Mouse (Mus musculus) layer of hippocampus, adult 9-11 months (tissue): ENCODE measurements around the gene Slc22a7.
A peak's percentile ranks its signal among the peaks of the same experiment; 100 is the strongest.

ENCODE experiments used
- DNase-seq: peaks from one replicate; pipeline ENCODE4 v3.0.0; 2022

Gene Slc22a7

GRCm38 (mm10) chr17:46438298-46438873, at the start of gene Slc22a7:
Gene Slc22a7, minus strand, starts transcription at chr17:46438457.
- no peak for DNase-seq

GRCm38 (mm10) chr17:46487431-46487830, 49.2 kb upstream of the Slc22a7 start, which contains the start of gene Ttbk1:
Gene Ttbk1, minus strand, starts transcription at chr17:46487675.
- peak; percentile 72 for DNase-seq

GRCm38 (mm10) chr17:46486995-46487394, 48.7 kb upstream of the Slc22a7 start:
- DNase-seq: no peak

- DNase-seq: no peak
Measured at GRCm38 (mm10) chr17:46484461-46484875, 46.2 kb upstream of the Slc22a7 start.

GRCm38 (mm10) chr17:46484021-46484431, 45.8 kb upstream of the Slc22a7 start:
- DNase-seq: no peak

- peak; percentile 77 for DNase-seq
Measured at GRCm38 (mm10) chr17:46483561-46484001, 45.3 kb upstream of the Slc22a7 start.

GRCm38 (mm10) chr17:46477286-46477685, 39.0 kb upstream of the Slc22a7 start:
- DNase-seq: no peak

- DNase-seq: no peak
Measured at GRCm38 (mm10) chr17:46476601-46477000, 38.3 kb upstream of the Slc22a7 start.

GRCm38 (mm10) chr17:46467830-46468229, 29.6 kb upstream of the Slc22a7 start:
- DNase-seq: peak; percentile 40

- DNase-seq: no peak
Measured at GRCm38 (mm10) chr17:46462226-46462625, 24.0 kb upstream of the Slc22a7 start.

GRCm38 (mm10) chr17:46461347-46461746, 23.1 kb upstream of the Slc22a7 start:
- no peak for DNase-seq

GRCm38 (mm10) chr17:46460673-46461072, 22.4 kb upstream of the Slc22a7 start:
- DNase-seq: no peak

- DNase-seq: no peak
Measured at GRCm38 (mm10) chr17:46458439-46458838, 20.2 kb upstream of the Slc22a7 start.

GRCm38 (mm10) chr17:46457791-46458190, 19.5 kb upstream of the Slc22a7 start:
- no peak for DNase-seq

- DNase-seq: no peak
Measured at GRCm38 (mm10) chr17:46455110-46455691, 16.9 kb upstream of the Slc22a7 start.

- DNase-seq: no peak
Measured at GRCm38 (mm10) chr17:46454539-46454938, 16.3 kb upstream of the Slc22a7 start.

- no peak for DNase-seq
Measured at GRCm38 (mm10) chr17:46453970-46454411, 15.7 kb upstream of the Slc22a7 start.

- DNase-seq: no peak
Measured at GRCm38 (mm10) chr17:46453302-46453948, 15.2 kb upstream of the Slc22a7 start.

GRCm38 (mm10) chr17:46452683-46453082, 14.4 kb upstream of the Slc22a7 start:
- DNase-seq: no peak

- no peak for DNase-seq
Measured at GRCm38 (mm10) chr17:46446264-46446663, 8.0 kb upstream of the Slc22a7 start.

GRCm38 (mm10) chr17:46444839-46445579, 6.8 kb upstream of the Slc22a7 start:
- no peak for DNase-seq

- DNase-seq: no peak
Measured at GRCm38 (mm10) chr17:46439176-46439575, 919 bp upstream of the Slc22a7 start.

- no peak for DNase-seq
Measured at GRCm38 (mm10) chr17:46436672-46437366, 1.4 kb downstream of the Slc22a7 start.
